Mouse (Mus musculus) liver, adult 2 months (tissue): ENCODE data around the gene Hspa4. TPM values are rescaled to one million over a fixed set of nuclear protein-coding genes. Genes with fewer than 3 reads are reported as not detected.
"Not testable (repeated sequence)": the region's sequence is repeated elsewhere in the genome, so short reads cannot be mapped to it uniquely, and the experiment has no call there.

ENCODE experiments used
- DNase-seq: peaks from one replicate; pipeline ENCODE4 v3.0.0-alpha.2; 2011; ENCODE audit warnings: low read depth, low spot score; ENCODE audit errors: extremely low read depth
- H3K27ac ChIP-seq: fragments of 200-500 bp; replicated peaks from 2 replicates; pipeline ENCODE4 v1.5.1; 2012; ENCODE audit warnings: low read depth, mild to moderate bottlenecking, control low read depth, inconsistent platforms, low read length; ENCODE audit not compliant: insufficient read depth
- H3K27me3 ChIP-seq: fragments of 200-500 bp; 2 replicates; pipeline ENCODE4 v1.6.1; 2012; ENCODE audit warnings: mild to moderate bottlenecking, moderate library complexity, low read length, inconsistent platforms; ENCODE audit not compliant: control insufficient read depth, insufficient read depth
- H3K36me3 ChIP-seq: fragments of 200-500 bp; 2 replicates; pipeline ENCODE4 v1.6.1; 2012; ENCODE audit warnings: low read length, inconsistent platforms; ENCODE audit not compliant: control insufficient read depth, insufficient read depth
- H3K4me1 ChIP-seq: fragments of 200-500 bp; 2 replicates; pipeline ENCODE4 v1.6.1; 2011; ENCODE audit warnings: low read length; ENCODE audit not compliant: control insufficient read depth, insufficient read depth
- H3K4me3 ChIP-seq: fragments of 200-500 bp; 2 replicates; pipeline ENCODE4 v1.5.1; 2011; ENCODE audit warnings: low read depth, mild to moderate bottlenecking, control low read depth, low read length, moderate library complexity; ENCODE audit not compliant: insufficient read depth
- H3K79me2 ChIP-seq: fragments of 200-500 bp; 2 replicates; pipeline ENCODE4 v1.6.1; 2012; ENCODE audit warnings: inconsistent platforms, mild to moderate bottlenecking, low read length, moderate library complexity; ENCODE audit not compliant: control insufficient read depth, insufficient read depth
- H3K9ac ChIP-seq: fragments of 200-500 bp; 2 replicates; pipeline ENCODE4 v1.6.1; 2012; ENCODE audit warnings: low read depth, mild to moderate bottlenecking, control low read depth, inconsistent platforms, low read length
- CTCF ChIP-seq: fragments of 200-500 bp; IDR thresholded peaks from 2 replicates; pipeline ENCODE4 v1.5.1; 2011; ENCODE audit warnings: low read depth, low read length, control low read depth
- POLR2A ChIP-seq: fragments of 200-500 bp; IDR thresholded peaks from 2 replicates; pipeline ENCODE4 v1.6.1; 2011; ENCODE audit warnings: low read length, control low read depth; ENCODE audit not compliant: insufficient read depth; ENCODE audit errors: extremely low read depth
- WGBS: fragments of 180-500 bp; shearing (Covaris S2); methylation state at CpG from one replicate; pipeline ENCODE4 v1.1.7; 2018; 5-methylcytosine and 5-hydroxymethylcytosine counted together
- polyA plus RNA-seq: library from polyadenylated mRNA; depleted of rRNA; stranded (reverse); fragments of >200 nt; gene quantifications from 2 replicates; pipeline ENCODE4 v1.2.3, GENCODE M21; 2012; rRNA removed
- total RNA-seq: library from RNA; depleted of rRNA; stranded (reverse); fragments of >200 nt; gene quantifications from 2 replicates; pipeline ENCODE4 v1.2.3, GENCODE M21; 2014; rRNA removed

Gene Hspa4
- total RNA-seq (44.6 and 55.9 TPM in 2 replicates), polyA plus RNA-seq (16.6 and 17.9 TPM in 2 replicates)

DNA sequence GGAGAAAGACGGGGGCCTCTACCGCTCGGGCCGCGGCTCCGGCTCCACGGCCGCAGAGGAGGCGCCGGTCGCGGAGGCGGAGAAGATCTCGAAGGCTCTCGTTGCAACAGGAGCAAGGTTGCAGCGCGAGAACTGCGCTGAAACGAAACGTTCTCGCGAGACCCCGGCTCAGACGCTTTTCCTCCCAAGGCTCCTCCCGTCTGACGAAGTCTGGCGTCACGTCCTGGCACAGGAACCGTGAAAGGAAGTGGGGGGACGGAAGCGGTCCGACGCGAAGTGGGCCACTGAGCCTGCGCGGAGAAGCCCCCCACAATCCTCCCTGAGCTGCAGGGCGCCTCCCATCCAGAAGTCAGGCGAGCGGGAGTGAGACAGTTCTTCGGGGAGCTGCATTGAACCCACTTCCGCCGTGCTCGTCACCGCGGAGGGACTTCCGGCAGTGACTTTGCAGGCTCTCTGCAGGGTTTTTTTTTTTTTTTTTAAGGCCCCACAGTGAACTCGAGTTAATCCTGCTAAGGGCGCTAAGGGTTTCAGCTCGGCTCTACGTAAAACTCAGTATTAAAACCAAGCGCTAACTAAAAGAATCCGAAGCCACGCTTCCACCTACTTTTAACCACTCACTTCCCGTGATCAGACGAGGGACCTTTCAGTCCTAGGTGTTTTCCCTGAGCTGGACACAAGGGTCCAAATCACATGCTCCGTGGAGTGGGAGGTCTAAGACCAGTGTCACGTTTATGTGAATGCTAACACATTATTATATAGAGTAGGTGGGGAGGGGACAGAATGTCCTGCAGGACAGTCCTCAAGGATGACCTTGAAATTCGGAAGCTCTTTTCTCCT lies at the start of gene Hspa4:
Hspa4 (minus strand) TSS at position 128 of the 837 bp plus-strand sequence.
- WGBS, result 1% methylated on average over 58 of the region's 58 CpGs
- H3K9ac ChIP-seq, result peak within 1 kb of the TSS; percentile 91
- H3K27ac ChIP-seq, result peak within 1 kb of the TSS; percentile 92

DNA sequence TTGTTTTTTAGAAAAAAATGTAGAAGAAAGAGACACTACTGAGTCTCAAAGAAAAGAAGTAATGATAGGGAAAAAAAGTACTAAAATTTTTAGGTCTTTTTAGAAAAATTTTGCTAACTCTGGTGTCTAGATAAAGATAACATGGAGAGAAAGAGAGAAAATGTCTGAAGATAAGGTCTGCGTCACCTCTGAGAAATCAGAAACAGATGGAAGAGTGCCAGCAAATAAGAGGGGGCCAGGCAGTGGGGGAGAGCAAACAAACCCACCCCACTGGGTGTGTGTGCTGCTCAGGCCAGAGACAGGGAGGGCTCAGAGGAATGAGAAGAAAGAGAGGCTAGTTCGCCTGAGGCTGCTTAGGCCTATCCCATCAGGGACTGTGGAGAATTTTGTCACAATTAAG lies 45.5 kb upstream of the Hspa4 start:
- H3K4me1 ChIP-seq, result no peaks in the 10 kb centered on the region

More for the DNA sequence above, at the start of gene Hspa4:
- H3K79me2 ChIP-seq, result peaks cover 20% of the 10 kb centered on the region; the same call in 1 of the 2 replicates
- TF ChIP-seq CTCF, result no peak
- peak; percentile 91 for TF ChIP-seq POLR2A
- no peaks in the 10 kb centered on the region for H3K27me3 ChIP-seq
- DNase-seq, result peak; percentile 93
- H3K4me3 ChIP-seq, result peak within 1 kb of the TSS; percentile 81
- peaks cover 23% of the 10 kb centered on the region for H3K4me1 ChIP-seq
- H3K36me3 ChIP-seq, result 0 out of 2 replicates have a peak, but pooled peaks cover 3% of the 10 kb centered on the region

DNA sequence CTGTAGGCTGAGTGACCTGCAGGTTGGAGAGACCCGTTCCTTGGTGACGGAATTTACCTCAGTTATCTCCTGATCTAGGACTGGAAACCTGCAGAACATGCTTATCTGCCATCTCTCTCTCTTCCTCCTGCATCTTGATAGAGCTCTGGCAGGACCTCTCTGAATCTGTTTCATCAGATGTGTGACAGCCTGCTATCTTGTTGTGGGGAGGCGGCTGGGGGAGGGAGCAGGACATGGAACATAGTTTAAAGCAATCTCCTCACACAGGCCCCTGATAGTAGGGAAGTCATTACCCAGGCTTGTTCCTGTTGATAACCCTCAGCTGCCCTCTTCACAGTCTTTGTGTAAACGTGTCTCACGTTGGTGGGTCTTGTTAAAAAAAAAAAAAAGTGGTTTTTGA lies 45.1 kb upstream of the Hspa4 start:
- Histone ChIP-seq H3K4me1 (no peaks in the 10 kb centered on the region), H3K4me3 (no peak overlapping the region), H3K79me2 (no peaks in the 10 kb centered on the region), H3K27ac (no peak overlapping the region), H3K36me3 (no peaks in the 10 kb centered on the region), H3K9ac (no peak overlapping the region), H3K27me3 (no peaks in the 10 kb centered on the region)
- no peak for DNase-seq
- WGBS, result 69% methylated on average over 5 of the region's 5 CpGs
- TF ChIP-seq POLR2A, result no peak
- no peak for TF ChIP-seq CTCF

More for the DNA sequence above, 45.5 kb upstream of the Hspa4 start:
- 89% methylated on average over 2 of the region's 2 CpGs for WGBS
- TF ChIP-seq CTCF (no peak), POLR2A (no peak)
- DNase-seq, result no peak
- Histone ChIP-seq H3K36me3 (no peaks in the 10 kb centered on the region), H3K79me2 (no peaks in the 10 kb centered on the region), H3K9ac (no peak overlapping the region), H3K27me3 (no peaks in the 10 kb centered on the region), H3K27ac (no peak overlapping the region), H3K4me3 (no peak overlapping the region)

DNA sequence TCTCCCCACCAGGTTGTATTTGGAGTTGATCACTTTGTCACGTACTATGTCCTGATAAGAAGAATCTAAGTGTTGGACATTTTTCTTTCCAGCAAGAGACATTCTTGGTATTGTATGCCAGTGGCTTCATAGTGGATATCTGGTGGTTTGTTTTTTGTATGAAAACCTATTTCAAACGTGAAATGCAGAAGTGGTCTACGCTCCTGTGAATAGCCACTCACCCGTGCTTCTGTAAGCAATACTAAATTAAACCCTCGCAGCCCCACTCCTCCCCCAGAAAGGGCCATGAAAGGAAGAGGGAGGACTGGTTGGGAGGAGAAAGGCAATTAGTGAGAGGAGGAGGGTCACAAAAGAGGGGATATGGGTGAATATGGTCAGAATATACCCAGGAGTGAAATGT lies 42.5 kb upstream of the Hspa4 start:
- no peaks in the 10 kb centered on the region for H3K36me3 ChIP-seq
- no peak for DNase-seq
- H3K4me1 ChIP-seq, result no peaks in the 10 kb centered on the region
- 73% methylated on average over 5 of the region's 5 CpGs for WGBS
- TF ChIP-seq POLR2A (no peak), CTCF (no peak)
- no peak overlapping the region for H3K9ac ChIP-seq
- H3K4me3 ChIP-seq, result no peak overlapping the region
- H3K79me2 ChIP-seq, result no peaks in the 10 kb centered on the region
- no peak overlapping the region for H3K27ac ChIP-seq
- H3K27me3 ChIP-seq, result no peaks in the 10 kb centered on the region

DNA sequence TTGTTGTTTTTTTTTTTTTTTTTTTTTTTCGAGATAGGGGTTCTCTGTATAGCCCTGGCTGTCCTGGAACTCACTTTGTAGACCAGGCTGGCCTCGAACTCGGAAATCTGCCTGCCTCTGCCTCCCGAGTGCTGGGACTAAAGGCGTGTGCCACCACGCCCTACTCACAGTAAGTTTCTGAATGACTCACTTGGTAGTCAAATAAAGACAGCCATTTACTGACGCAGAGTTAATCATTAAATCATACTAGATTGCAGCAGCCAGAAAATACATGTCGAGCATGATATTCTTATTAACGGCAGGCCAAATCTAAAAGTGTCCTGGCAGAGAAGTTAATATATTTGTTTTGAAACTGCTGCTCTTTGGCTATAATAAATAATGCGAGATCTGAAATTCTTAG lies 40.8 kb upstream of the Hspa4 start:
- not testable (repeated sequence) for H3K4me3 ChIP-seq, H3K27me3 ChIP-seq, H3K9ac ChIP-seq, H3K36me3 ChIP-seq, H3K27ac ChIP-seq, H3K79me2 ChIP-seq, H3K4me1 ChIP-seq
- WGBS, result 32% methylated on average over 9 of the region's 10 CpGs
- DNase-seq, result peak; percentile 73

DNA sequence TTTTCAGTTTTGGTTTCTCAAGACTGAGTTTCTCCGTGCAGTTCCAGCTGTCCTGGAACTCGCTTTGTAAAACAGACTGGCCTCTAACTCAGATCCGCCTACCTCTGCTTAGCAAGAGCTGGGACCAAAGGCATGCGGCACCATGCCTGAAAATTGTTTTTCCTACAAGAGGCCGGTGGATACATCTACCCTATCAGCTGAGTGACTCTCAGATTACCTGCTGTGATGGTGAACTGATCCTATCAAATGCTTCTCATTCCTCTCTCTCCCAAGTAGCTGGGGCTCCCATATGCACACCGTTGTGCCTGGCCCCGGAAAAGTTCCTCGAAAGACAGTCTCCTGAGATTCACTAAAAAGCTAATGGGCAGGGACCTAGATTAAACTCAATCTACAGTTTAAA lies 37.4 kb upstream of the Hspa4 start:
- H3K9ac ChIP-seq, result no peak overlapping the region
- 87% methylated on average over 8 of the region's 8 CpGs for WGBS
- TF ChIP-seq CTCF (no peak), POLR2A (no peak)
- H3K79me2 ChIP-seq, result no peaks in the 10 kb centered on the region
- no peak for DNase-seq
- no peak overlapping the region for H3K4me3 ChIP-seq
- peaks cover under 1% of the 10 kb centered on the region; the same call in 1 of the 2 replicates for H3K36me3 ChIP-seq
- H3K27me3 ChIP-seq, result no peaks in the 10 kb centered on the region
- no peaks in the 10 kb centered on the region for H3K4me1 ChIP-seq
- no peak overlapping the region for H3K27ac ChIP-seq
